Mouse (Mus musculus): ENCODE results near the gene Tmem115.

GRCm38 (mm10) chr9:107544729-107545128, 11.0 kb downstream of the Tmem115 start:
- TF ChIP-seq CTCF (IDR thresholded peaks at IDR 0.05; ENCODE audit: extremely low read depth, insufficient read length, insufficient replicate concordance, low read depth, low read length) (no peak), POLR2A (IDR thresholded peaks at IDR 0.05; ENCODE audit: low read depth, low read length) (no peak)
